Mouse (Mus musculus) right cerebral cortex, postnatal 4 days (tissue): Measurements from ENCODE around the gene Fcrls.

Source experiments
- DNase-seq: peaks from one replicate; pipeline ENCODE4 v3.0.0-alpha.2; 2022

Gene Fcrls

GRCm38 (mm10) chr3:87263436-87263835 lies at the start of gene Fcrls:
TSS of gene Fcrls (minus strand) at chr3:87263738.
- no peak for DNase-seq

- no peak for DNase-seq
Measured at GRCm38 (mm10) chr3:87309922-87310321, 46.4 kb upstream of the Fcrls start.

GRCm38 (mm10) chr3:87299901-87300300 lies 36.4 kb upstream of the Fcrls start:
- DNase-seq, result no peak

- no peak for DNase-seq
Measured at GRCm38 (mm10) chr3:87274372-87274771, 10.8 kb upstream of the Fcrls start.

GRCm38 (mm10) chr3:87266581-87266980 lies 3.0 kb upstream of the Fcrls start:
- DNase-seq, result no peak

GRCm38 (mm10) chr3:87255239-87255638 lies 8.3 kb downstream of the Fcrls start:
- no peak for DNase-seq

GRCm38 (mm10) chr3:87249571-87249970 lies 14.0 kb downstream of the Fcrls start:
- no peak for DNase-seq

GRCm38 (mm10) chr3:87247292-87247691 lies 16.2 kb downstream of the Fcrls start:
- DNase-seq, result no peak

GRCm38 (mm10) chr3:87243654-87244053 lies 19.9 kb downstream of the Fcrls start:
- peak; percentile 19 for DNase-seq

GRCm38 (mm10) chr3:87240909-87241308 lies 22.6 kb downstream of the Fcrls start:
- no peak for DNase-seq

- DNase-seq, result no peak
Measured at GRCm38 (mm10) chr3:87223636-87224035, 39.9 kb downstream of the Fcrls start.

- DNase-seq, result no peak
Measured at GRCm38 (mm10) chr3:87222346-87222745, 41.2 kb downstream of the Fcrls start.

- no peak for DNase-seq
Measured at GRCm38 (mm10) chr3:87215176-87215575, 48.4 kb downstream of the Fcrls start.

- DNase-seq, result no peak
Measured at GRCm38 (mm10) chr3:87214221-87214864, 49.2 kb downstream of the Fcrls start.

GRCm38 (mm10) chr3:87206336-87207075 lies 57.0 kb downstream of the Fcrls start:
- no peak for DNase-seq
